Mouse (Mus musculus) heart, embryonic 11.5 days (tissue): ENCODE data around the gene Ror1. TPM values are rescaled to one million over a fixed set of nuclear protein-coding genes. Genes with fewer than 3 reads are reported as not detected.

Experiments
- ATAC-seq: fragments of 200-750 bp; cut with Nextera tagmentation; replicated peaks from 2 replicates; pipeline ENCODE4 v1.8.0; 2017; ENCODE audit warnings: moderate library complexity; ENCODE audit not compliant: insufficient number of reproducible peaks, low FRiP score, low TSS enrichment
- H3K27ac ChIP-seq: fragments of 300-500 bp; sonication (generic); 2 replicates; pipeline ENCODE4 v1.5.1; 2014; ENCODE audit warnings: mild to moderate bottlenecking, low read depth, low read length
- H3K27me3 ChIP-seq: fragments of 300-500 bp; sonication (generic); 2 replicates; pipeline ENCODE4 v1.6.1; 2014; ENCODE audit warnings: mild to moderate bottlenecking, low read length, mixed read lengths; ENCODE audit not compliant: control insufficient read depth, insufficient read depth
- H3K36me3 ChIP-seq: fragments of 300-500 bp; sonication (generic); 2 replicates; pipeline ENCODE4 v1.6.1; 2014; ENCODE audit warnings: mild to moderate bottlenecking, low read length, moderate library complexity, mixed read lengths; ENCODE audit not compliant: control insufficient read depth, insufficient read depth
- H3K4me1 ChIP-seq: fragments of 300-500 bp; sonication (generic); 2 replicates; pipeline ENCODE4 v1.6.1; 2014; ENCODE audit warnings: low read length; ENCODE audit not compliant: control insufficient read depth, insufficient read depth
- H3K4me2 ChIP-seq: fragments of 300-500 bp; sonication (generic); 2 replicates; pipeline ENCODE4 v1.6.1; 2014; ENCODE audit warnings: mild to moderate bottlenecking, moderate library complexity
- H3K4me3 ChIP-seq: fragments of 300-500 bp; sonication (generic); 2 replicates; pipeline ENCODE4 v1.5.1; 2014; ENCODE audit warnings: low read depth, low read length
- H3K9ac ChIP-seq: fragments of 300-500 bp; sonication (generic); 2 replicates; pipeline ENCODE4 v1.6.1; 2014; ENCODE audit warnings: mild to moderate bottlenecking, low read depth, low read length, moderate library complexity
- H3K9me3 ChIP-seq: fragments of 300-500 bp; sonication (generic); replicated peaks from 2 replicates; pipeline ENCODE4 v1.6.1; 2016; ENCODE audit warnings: low read length; ENCODE audit not compliant: control insufficient read depth
- WGBS: fragments of 180-500 bp; shearing (Covaris S2); extraction: QIAGEN DNeasy Blood & Tissue Kit; methylation state at CpG from one replicate; pipeline ENCODE4 v1.1.7; 2014; ENCODE audit not compliant: insufficient replicate concordance; 5-methylcytosine and 5-hydroxymethylcytosine counted together
- polyA plus RNA-seq: library from polyadenylated mRNA; unstranded; fragments of >200 nt; fragmentation: Nextera tagmentation; extraction: Ambion mirVana; gene quantifications from 2 replicates; pipeline ENCODE4 v1.2.1, GENCODE M21; 2014

Ror1 gene
- polyA plus RNA-seq, 1 experiment from 2014 or later: 7.3 TPM

GRCm38 (mm10) chr4:100101844-100102243 is 6.3 kb downstream of the Ror1 start:
- H3K9me3 ChIP-seq: no peaks in the 10 kb centered on the region
- H3K27ac ChIP-seq: no peak overlapping the region
- H3K4me3 ChIP-seq: no peak overlapping the region
- no peaks in the 10 kb centered on the region for H3K36me3 ChIP-seq
- no peak overlapping the region for H3K4me2 ChIP-seq
- H3K4me1 ChIP-seq: peaks cover 7% of the 10 kb centered on the region; the same call in 1 of the 2 replicates
- WGBS: 56% methylated on average over 5 of the region's 5 CpGs
- ATAC-seq: no peak
- no peak overlapping the region for H3K9ac ChIP-seq
- H3K27me3 ChIP-seq: peaks cover 2% of the 10 kb centered on the region

- Histone ChIP-seq H3K36me3 (no peaks in the 10 kb centered on the region), H3K27me3 (no peaks in the 10 kb centered on the region; the same call in 1 of the 2 replicates), H3K4me3 (no peak overlapping the region), H3K4me1 (peaks cover 7% of the 10 kb centered on the region; the same call in 1 of the 2 replicates), H3K27ac (no peak overlapping the region), H3K4me2 (no peak overlapping the region), H3K9me3 (no peaks in the 10 kb centered on the region), H3K9ac (no peak overlapping the region)
- WGBS: 79% methylated on average over 1 of the region's 1 CpGs
- no peak for ATAC-seq
These were observed 8.7 kb downstream of the Ror1 start for GRCm38 (mm10) chr4:100104241-100104640.

GRCm38 (mm10) chr4:100107593-100107992 is 12.0 kb downstream of the Ror1 start:
- Histone ChIP-seq H3K4me1 (peaks cover 5% of the 10 kb centered on the region; the same call in 1 of the 2 replicates), H3K36me3 (no peaks in the 10 kb centered on the region), H3K4me3 (no peak overlapping the region), H3K27me3 (no peaks in the 10 kb centered on the region; the same call in 1 of the 2 replicates), H3K9ac (no peak overlapping the region), H3K27ac (no peak overlapping the region), H3K9me3 (no peaks in the 10 kb centered on the region), H3K4me2 (no peak overlapping the region)
- WGBS: 71% methylated on average over 9 of the region's 9 CpGs
- no peak for ATAC-seq

GRCm38 (mm10) chr4:100108551-100108950 is 13.0 kb downstream of the Ror1 start:
- WGBS: 86% methylated on average over 4 of the region's 4 CpGs
- H3K27me3 ChIP-seq: no peaks in the 10 kb centered on the region; the same call in 1 of the 2 replicates
- H3K4me2 ChIP-seq: no peak overlapping the region
- no peaks in the 10 kb centered on the region for H3K9me3 ChIP-seq
- H3K36me3 ChIP-seq: no peaks in the 10 kb centered on the region
- H3K4me3 ChIP-seq: no peak overlapping the region
- no peak for ATAC-seq
- H3K27ac ChIP-seq: no peak overlapping the region
- H3K9ac ChIP-seq: no peak overlapping the region
- H3K4me1 ChIP-seq: peaks cover 3% of the 10 kb centered on the region; the same call in 1 of the 2 replicates

GRCm38 (mm10) chr4:100114148-100114547 is 18.6 kb downstream of the Ror1 start:
- no peak for ATAC-seq
- H3K4me2 ChIP-seq: no peak overlapping the region
- no peaks in the 10 kb centered on the region for H3K36me3 ChIP-seq
- no peak overlapping the region for H3K27ac ChIP-seq
- H3K9me3 ChIP-seq: no peaks in the 10 kb centered on the region
- H3K4me3 ChIP-seq: no peak overlapping the region
- H3K9ac ChIP-seq: no peak overlapping the region
- no peaks in the 10 kb centered on the region for H3K27me3 ChIP-seq
- H3K4me1 ChIP-seq: peaks cover 3% of the 10 kb centered on the region

- Histone ChIP-seq H3K4me2 (no peak overlapping the region), H3K4me1 (peaks cover 5% of the 10 kb centered on the region), H3K36me3 (no peaks in the 10 kb centered on the region), H3K27me3 (no peaks in the 10 kb centered on the region), H3K27ac (no peak overlapping the region), H3K4me3 (no peak overlapping the region), H3K9ac (no peak overlapping the region), H3K9me3 (no peaks in the 10 kb centered on the region)
- ATAC-seq: no peak
- 90% methylated on average over 3 of the region's 3 CpGs for WGBS
These were observed 20.8 kb downstream of the Ror1 start for GRCm38 (mm10) chr4:100116366-100116765.

- Histone ChIP-seq H3K4me2 (no peak overlapping the region), H3K9me3 (no peaks in the 10 kb centered on the region), H3K36me3 (no peaks in the 10 kb centered on the region), H3K4me1 (peaks cover 5% of the 10 kb centered on the region), H3K27me3 (no peaks in the 10 kb centered on the region), H3K9ac (no peak overlapping the region), H3K27ac (no peak overlapping the region), H3K4me3 (no peak overlapping the region)
- WGBS: 49% methylated on average over 4 of the region's 4 CpGs
- no peak for ATAC-seq
These were observed 23.1 kb downstream of the Ror1 start for GRCm38 (mm10) chr4:100118676-100119075.

GRCm38 (mm10) chr4:100119431-100119830 is 23.8 kb downstream of the Ror1 start:
- H3K27ac ChIP-seq: no peak overlapping the region
- no peaks in the 10 kb centered on the region for H3K27me3 ChIP-seq
- no peak overlapping the region for H3K9ac ChIP-seq
- 92% methylated on average over 1 of the region's 1 CpGs for WGBS
- no peak overlapping the region for H3K4me2 ChIP-seq
- no peaks in the 10 kb centered on the region for H3K9me3 ChIP-seq
- peaks cover 2% of the 10 kb centered on the region; the same call in 1 of the 2 replicates for H3K4me1 ChIP-seq
- no peak for ATAC-seq
- no peak overlapping the region for H3K4me3 ChIP-seq
- no peaks in the 10 kb centered on the region for H3K36me3 ChIP-seq

- H3K4me2 ChIP-seq: no peak overlapping the region
- H3K4me1 ChIP-seq: 0 out of 2 replicates have a peak, but pooled peaks cover 2% of the 10 kb centered on the region
- H3K9ac ChIP-seq: no peak overlapping the region
- no peaks in the 10 kb centered on the region for H3K36me3 ChIP-seq
- no peaks in the 10 kb centered on the region for H3K27me3 ChIP-seq
- no peak overlapping the region for H3K27ac ChIP-seq
- 81% methylated on average over 5 of the region's 5 CpGs for WGBS
- H3K4me3 ChIP-seq: no peak overlapping the region
- no peak for ATAC-seq
- H3K9me3 ChIP-seq: no peaks in the 10 kb centered on the region
These were observed 25.0 kb downstream of the Ror1 start for GRCm38 (mm10) chr4:100120547-100120946.
